ENCODE assay signal across 8 mouse cellular contexts in genomic region chr2:109281341-109281690, GRCm38 (mm10). TPM values are rescaled to one million over a fixed set of nuclear protein-coding genes. Genes with fewer than 3 reads are reported as not detected.
DNase-seq lines count a peak whose midpoint lies in the region; ATAC-seq and TF ChIP-seq lines count a peak whose summit lies in the region.

No protein-coding gene starts in this region.

- DNase-seq in layer of hippocampus, adult 2 months (ENCODE audit: low spot score in 2 of 2): no peak
- DNase-seq in layer of hippocampus, adult 9-10 months (ENCODE audit: low spot score): no peak
- no peak for DNase-seq in embryonic facial prominence, embryonic 10.5 days (ENCODE audit: low spot score)
- DNase-seq in embryo, embryonic 10.5 days (ENCODE audit: low spot score): no peak
- DNase-seq in kidney, adult 11 months: no peak
- DNase-seq in right cerebral cortex, postnatal 14 days: no peak

- no peak for TF ChIP-seq CTCF in layer of hippocampus, adult 2 months (conservative IDR thresholded peaks at IDR 0.05)

- peak overlapping the region; percentile 66 for H3K9ac ChIP-seq in intestine, embryonic 15.5 days
- peak overlapping the region; percentile 68 for H3K9ac ChIP-seq in neural tube, embryonic 13.5 days

- no peaks in the 10 kb centered on the region for H3K36me3 ChIP-seq in embryonic facial prominence, embryonic 10.5 days (replicated peaks)
- no peaks in the 10 kb centered on the region for H3K36me3 ChIP-seq in intestine, embryonic 15.5 days
- no peaks in the 10 kb centered on the region for H3K36me3 ChIP-seq in neural tube, embryonic 13.5 days

- peak overlapping the region; percentile 91 for H3K27ac ChIP-seq in layer of hippocampus, adult 2 months
- H3K27ac ChIP-seq in embryonic facial prominence, embryonic 10.5 days (replicated peaks): peak overlapping the region; percentile 93
- peak overlapping the region; percentile 82; the same call in 1 of the 2 replicates for H3K27ac ChIP-seq in intestine, embryonic 15.5 days
- peak overlapping the region; percentile 49; the same call in 1 of the 2 replicates for H3K27ac ChIP-seq in neural tube, embryonic 13.5 days (replicated peaks)

- ATAC-seq in intestine, embryonic 15.5 days: no peak
- ATAC-seq in neural tube, embryonic 13.5 days (ENCODE audit: low read depth): 0 out of 2 replicates have a peak, but pooled peaks have one; percentile 5

- peak overlapping the region; percentile 89 for H3K4me3 ChIP-seq in layer of hippocampus, adult 2 months
- peak overlapping the region; percentile 83 for H3K4me3 ChIP-seq in embryonic facial prominence, embryonic 10.5 days
- peak overlapping the region; percentile 72 for H3K4me3 ChIP-seq in intestine, embryonic 15.5 days (replicated peaks)
- H3K4me3 ChIP-seq in neural tube, embryonic 13.5 days: peak overlapping the region; percentile 69

- no peaks in the 10 kb centered on the region for H3K9me3 ChIP-seq in embryonic facial prominence, embryonic 10.5 days
- no peaks in the 10 kb centered on the region for H3K9me3 ChIP-seq in intestine, embryonic 15.5 days
- no peaks in the 10 kb centered on the region for H3K9me3 ChIP-seq in neural tube, embryonic 13.5 days

- no peaks in the 10 kb centered on the region for H3K27me3 ChIP-seq in embryonic facial prominence, embryonic 10.5 days (replicated peaks; ENCODE audit: low read depth, poor library complexity, severe bottlenecking)
- no peaks in the 10 kb centered on the region for H3K27me3 ChIP-seq in intestine, embryonic 15.5 days (replicated peaks)
- H3K27me3 ChIP-seq in neural tube, embryonic 13.5 days: no peaks in the 10 kb centered on the region

- peaks cover 18% of the 10 kb centered on the region for H3K4me1 ChIP-seq in embryonic facial prominence, embryonic 10.5 days
- 0 out of 2 replicates have a peak, but pooled peaks cover 2% of the 10 kb centered on the region for H3K4me1 ChIP-seq in intestine, embryonic 15.5 days (replicated peaks)
- peaks cover 19% of the 10 kb centered on the region for H3K4me1 ChIP-seq in neural tube, embryonic 13.5 days (replicated peaks)

- peak overlapping the region; percentile 66 for H3K4me2 ChIP-seq in intestine, embryonic 15.5 days (replicated peaks)
- H3K4me2 ChIP-seq in neural tube, embryonic 13.5 days: peak overlapping the region; percentile 89

- WGBS in embryonic facial prominence, embryonic 10.5 days: 0% methylated on average over 1 of the region's 1 CpGs
- WGBS in intestine, embryonic 15.5 days: 0% methylated on average over 1 of the region's 1 CpGs
- whole genome bisulfite sequencing in neural tube, embryonic 13.5 days: 0% methylated on average over 1 of the region's 1 CpGs

RNA-seq across cellular contexts. Expression of gene Mettl15, which starts 0.8 kb away (rescaled TPM):
- 1 to 10 TPM; 7.3 to 8.4 TPM for total RNA-seq in layer of hippocampus, adult 2 months (2021)
- polyA plus RNA-seq in embryonic facial prominence, embryonic 10.5 days (2016; fragmentation: Nextera tagmentation; extraction: Ambion mirVana): 8.8 and 9.8 TPM in 2 replicates
- 11.6 and 13.7 TPM in 2 replicates for polyA plus RNA-seq in intestine, embryonic 15.5 days (2015; fragmentation: Nextera tagmentation; extraction: Ambion mirVana)
- polyA plus RNA-seq in neural tube, embryonic 13.5 days (2015; fragmentation: Nextera tagmentation; extraction: Ambion mirVana): 7.5 and 9.7 TPM in 2 replicates

RNA-seq across cellular contexts. Expression of gene Kif18a, which starts 0.8 kb away (rescaled TPM):
- total RNA-seq in layer of hippocampus, adult 2 months (2021): 1 to 10 TPM; 1.1 to 1.2 TPM
- polyA plus RNA-seq in embryonic facial prominence, embryonic 10.5 days (2016; fragmentation: Nextera tagmentation; extraction: Ambion mirVana): 30.1 and 31.9 TPM in 2 replicates
- polyA plus RNA-seq in intestine, embryonic 15.5 days (2015; fragmentation: Nextera tagmentation; extraction: Ambion mirVana): 13.9 and 17.5 TPM in 2 replicates
- polyA plus RNA-seq in neural tube, embryonic 13.5 days (2015; fragmentation: Nextera tagmentation; extraction: Ambion mirVana): 4.5 and 6.4 TPM in 2 replicates
